Mouse (Mus musculus) intestine, embryonic 14.5 days (tissue): ENCODE data around the gene Igfbp7. TPM values are rescaled to one million over a fixed set of nuclear protein-coding genes. Genes with fewer than 3 reads are reported as not detected.

Experiments
- ATAC-seq: fragments of 200-750 bp; cut with Nextera tagmentation; replicated peaks from 2 replicates; pipeline ENCODE4 v1.8.0; 2017; ENCODE audit warnings: low read depth, moderate number of reproducible peaks, moderate TSS enrichment, moderate library complexity; ENCODE audit not compliant: low FRiP score, low TSS enrichment
- DNase-seq: peaks from one replicate; pipeline ENCODE4 v3.0.0-alpha.2; 2018; ENCODE audit warnings: low spot score
- H3K27ac ChIP-seq: fragments of 300-500 bp; sonication (generic); 2 replicates; pipeline ENCODE4 v1.5.1; 2014; ENCODE audit warnings: low read depth, mild to moderate bottlenecking, control low read depth
- H3K27me3 ChIP-seq: fragments of 300-500 bp; sonication (generic); replicated peaks from 2 replicates; pipeline ENCODE4 v1.6.1; 2014; ENCODE audit warnings: low read length, control low read depth; ENCODE audit not compliant: control insufficient read depth, insufficient read depth
- H3K36me3 ChIP-seq: fragments of 300-500 bp; sonication (generic); 2 replicates; pipeline ENCODE4 v1.6.1; 2014; ENCODE audit warnings: low read length, control low read depth; ENCODE audit not compliant: control insufficient read depth, insufficient read depth
- H3K4me1 ChIP-seq: fragments of 300-500 bp; sonication (generic); replicated peaks from 2 replicates; pipeline ENCODE4 v1.6.1; 2014; ENCODE audit warnings: low read length, control low read depth, mixed read lengths; ENCODE audit not compliant: control insufficient read depth, insufficient read depth
- H3K4me2 ChIP-seq: fragments of 300-500 bp; sonication (generic); 2 replicates; pipeline ENCODE4 v1.6.1; 2014; ENCODE audit warnings: low read length
- H3K4me3 ChIP-seq: fragments of 300-500 bp; sonication (generic); 2 replicates; pipeline ENCODE4 v1.5.1; 2014; ENCODE audit warnings: low read depth, low read length, control low read depth, mixed read lengths
- H3K9ac ChIP-seq: fragments of 300-500 bp; sonication (generic); 2 replicates; pipeline ENCODE4 v1.6.1; 2014; ENCODE audit warnings: mild to moderate bottlenecking, low read length
- H3K9me3 ChIP-seq: fragments of 300-500 bp; sonication (generic); 2 replicates; pipeline ENCODE4 v1.6.1; 2016; ENCODE audit warnings: low read length, control low read depth; ENCODE audit not compliant: control insufficient read depth
- WGBS: fragments of 180-500 bp; shearing (Covaris S2); extraction: QIAGEN DNeasy Blood & Tissue Kit; methylation state at CpG from one replicate; pipeline ENCODE4 v1.1.7; 2014; 5-methylcytosine and 5-hydroxymethylcytosine counted together
- polyA plus RNA-seq: library from polyadenylated mRNA; unstranded; fragments of >200 nt; fragmentation: Nextera tagmentation; extraction: Ambion mirVana; gene quantifications from 2 replicates; pipeline ENCODE4 v1.2.1, GENCODE M21; 2014

Gene Igfbp7
- polyA plus RNA-seq, 1 experiment from 2014 or later = 57.9 TPM

DNA sequence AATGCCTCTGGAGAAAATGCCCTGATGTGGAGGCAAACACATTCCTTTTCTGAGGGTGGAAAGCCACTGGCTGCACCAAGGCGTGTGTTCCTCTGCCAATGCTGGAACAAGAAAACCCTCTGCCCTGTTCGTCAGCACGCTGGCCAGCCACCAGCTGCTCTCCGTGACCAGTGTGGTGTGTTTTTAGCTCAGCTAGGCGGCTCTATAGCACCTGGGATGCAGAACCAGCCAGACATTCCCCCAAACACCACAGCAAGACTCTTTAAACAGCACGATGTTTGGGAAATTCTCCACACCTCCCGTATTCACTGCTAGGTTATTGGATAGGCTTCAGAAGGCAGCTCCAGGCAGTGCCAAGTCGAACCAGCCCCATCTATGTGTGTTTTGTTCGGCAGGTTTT is 25.7 kb upstream of the Igfbp7 start:
- ATAC-seq (no peak), DNase-seq (no peak)
- no peak overlapping the region for H3K4me2 ChIP-seq
- H3K9me3 ChIP-seq = no peaks in the 10 kb centered on the region
- 0 out of 2 replicates have a peak, but pooled peaks cover 2% of the 10 kb centered on the region for H3K4me1 ChIP-seq
- H3K4me3 ChIP-seq = no peak overlapping the region
- no peak overlapping the region for H3K27ac ChIP-seq
- no peaks in the 10 kb centered on the region for H3K27me3 ChIP-seq
- no peaks in the 10 kb centered on the region for H3K36me3 ChIP-seq
- no peak overlapping the region for H3K9ac ChIP-seq
- WGBS = 50% methylated on average over 9 of the region's 9 CpGs

DNA sequence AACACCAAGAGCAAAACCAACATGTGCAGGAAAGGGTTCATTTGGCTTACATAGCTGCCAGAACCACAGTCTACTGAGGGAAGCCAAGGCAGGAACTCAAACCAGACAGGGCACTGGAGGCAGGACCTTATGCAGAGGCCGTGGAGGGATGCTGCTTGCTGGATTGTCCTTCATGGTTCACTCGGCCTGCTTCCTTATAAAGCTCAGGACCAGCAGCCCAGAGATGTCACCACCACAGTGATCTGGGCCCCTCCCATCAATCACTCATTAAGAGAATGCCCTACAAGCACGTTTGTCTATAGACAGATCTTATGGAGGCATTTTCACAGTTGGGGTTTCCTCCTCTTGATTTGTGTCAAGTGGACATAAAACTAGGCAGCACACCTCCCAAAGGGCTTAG is 25.3 kb upstream of the Igfbp7 start:
- 59% methylated on average over 3 of the region's 3 CpGs for WGBS
- Histone ChIP-seq H3K36me3 (no peaks in the 10 kb centered on the region), H3K27ac (no peak overlapping the region), H3K9ac (no peak overlapping the region), H3K4me1 (0 out of 2 replicates have a peak, but pooled peaks cover 2% of the 10 kb centered on the region), H3K4me2 (no peak overlapping the region), H3K4me3 (no peak overlapping the region), H3K9me3 (no peaks in the 10 kb centered on the region), H3K27me3 (no peaks in the 10 kb centered on the region)
- ATAC-seq = no peak
- no peak for DNase-seq

DNA sequence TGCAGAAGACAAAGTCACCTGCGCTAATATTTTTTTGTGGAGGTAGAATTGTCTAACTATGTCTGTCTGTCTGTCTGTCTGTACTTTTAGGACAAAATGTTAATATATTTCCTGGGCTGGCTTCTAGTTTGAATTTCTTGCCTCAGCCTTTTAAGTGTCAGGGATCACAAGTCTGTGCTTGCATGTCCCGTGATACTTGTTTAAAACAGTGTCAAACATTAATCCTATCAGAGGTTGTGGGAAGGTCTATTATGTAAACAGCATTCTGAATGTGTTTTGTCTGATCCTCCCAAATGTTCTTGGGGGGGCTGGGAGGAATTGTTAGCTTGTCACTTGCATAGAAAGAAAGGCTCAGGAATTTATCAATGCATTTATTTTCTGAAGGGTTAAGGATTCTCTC is 24.6 kb upstream of the Igfbp7 start:
- H3K27me3 ChIP-seq = no peaks in the 10 kb centered on the region
- no peak for DNase-seq
- 0 out of 2 replicates have a peak, but pooled peaks cover 2% of the 10 kb centered on the region for H3K4me1 ChIP-seq
- H3K4me2 ChIP-seq = no peak overlapping the region
- no peaks in the 10 kb centered on the region for H3K36me3 ChIP-seq
- H3K9me3 ChIP-seq = no peaks in the 10 kb centered on the region
- WGBS = 61% methylated on average over 2 of the region's 2 CpGs
- H3K9ac ChIP-seq = no peak overlapping the region
- no peak overlapping the region for H3K27ac ChIP-seq
- ATAC-seq = no peak
- H3K4me3 ChIP-seq = no peak overlapping the region

DNA sequence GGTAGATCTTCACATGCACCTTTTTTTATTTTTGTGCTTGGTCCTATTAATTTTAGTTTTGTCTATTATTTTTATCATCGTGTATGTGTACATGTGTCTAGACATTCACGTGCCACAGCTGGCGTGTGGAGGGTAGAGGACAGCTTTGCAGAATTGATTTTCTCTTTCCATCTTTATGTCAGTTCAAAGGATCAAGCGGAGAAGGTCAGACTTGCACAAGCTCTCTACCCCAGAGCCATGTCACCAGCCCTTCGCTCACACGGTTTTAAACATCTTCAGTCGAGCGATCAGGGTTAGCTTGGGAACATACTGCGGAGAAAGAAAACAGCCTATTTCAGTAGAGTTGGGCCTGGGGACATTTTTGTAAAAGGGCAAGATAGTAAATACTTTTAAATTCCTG is 23.2 kb upstream of the Igfbp7 start:
- Histone ChIP-seq H3K27me3 (no peaks in the 10 kb centered on the region), H3K4me1 (0 out of 2 replicates have a peak, but pooled peaks cover 2% of the 10 kb centered on the region), H3K9me3 (no peaks in the 10 kb centered on the region), H3K27ac (no peak overlapping the region), H3K4me3 (no peak overlapping the region), H3K36me3 (no peaks in the 10 kb centered on the region), H3K9ac (no peak overlapping the region), H3K4me2 (no peak overlapping the region)
- DNase-seq (no peak), ATAC-seq (no peak)
- WGBS = 78% methylated on average over 9 of the region's 9 CpGs

DNA sequence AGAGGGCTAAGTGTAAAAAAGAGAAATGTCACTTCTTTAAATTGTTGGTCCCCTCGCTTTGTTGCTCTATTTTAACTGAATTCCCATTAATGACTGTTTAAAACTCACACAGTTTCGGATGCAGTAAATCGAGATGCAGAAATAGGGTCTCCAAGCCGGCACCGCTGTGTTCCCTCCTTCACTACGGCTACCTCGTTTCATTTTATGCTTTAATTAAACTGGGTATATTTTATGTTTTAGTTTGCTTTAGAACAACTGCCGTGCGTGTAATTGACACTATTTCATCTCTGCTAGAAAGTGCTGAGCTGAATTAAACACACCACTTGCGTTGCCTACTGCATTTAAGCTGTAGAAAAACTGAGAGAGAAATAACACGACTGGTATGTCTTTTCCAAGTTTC is 22.6 kb upstream of the Igfbp7 start:
- WGBS = 81% methylated on average over 11 of the region's 11 CpGs

DNA sequence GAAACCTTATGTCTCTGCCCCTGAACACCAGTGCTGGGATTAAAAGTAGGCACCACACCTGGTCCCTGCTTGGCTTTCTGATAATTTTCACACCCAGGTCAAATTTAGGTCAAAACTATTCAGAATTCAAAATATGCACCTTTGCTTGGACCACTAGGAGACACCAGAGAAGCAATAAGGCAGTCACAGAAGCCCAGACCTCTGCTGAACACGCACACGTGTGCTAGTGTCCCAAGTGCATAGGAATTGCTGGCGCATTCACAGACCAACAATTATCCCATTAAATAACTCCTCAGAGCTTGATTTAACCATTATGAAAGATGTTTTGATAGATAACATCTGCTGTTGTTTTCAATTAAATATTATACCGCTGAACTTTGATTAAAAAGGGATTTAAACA is 22.2 kb upstream of the Igfbp7 start:
- Histone ChIP-seq H3K36me3 (no peaks in the 10 kb centered on the region), H3K9ac (no peak overlapping the region), H3K27ac (no peak overlapping the region), H3K27me3 (no peaks in the 10 kb centered on the region), H3K4me3 (no peak overlapping the region), H3K4me2 (no peak overlapping the region), H3K9me3 (no peaks in the 10 kb centered on the region), H3K4me1 (0 out of 2 replicates have a peak, but pooled peaks cover 2% of the 10 kb centered on the region)
- ATAC-seq (no peak), DNase-seq (peak; percentile 23)
- 84% methylated on average over 4 of the region's 4 CpGs for WGBS

More for the DNA sequence above, 22.6 kb upstream of the Igfbp7 start:
- Histone ChIP-seq H3K4me1 (0 out of 2 replicates have a peak, but pooled peaks cover 2% of the 10 kb centered on the region), H3K27me3 (no peaks in the 10 kb centered on the region), H3K9ac (no peak overlapping the region), H3K4me3 (no peak overlapping the region), H3K9me3 (no peaks in the 10 kb centered on the region), H3K27ac (no peak overlapping the region), H3K4me2 (no peak overlapping the region), H3K36me3 (no peaks in the 10 kb centered on the region)
- DNase-seq = no peak
- ATAC-seq = no peak

DNA sequence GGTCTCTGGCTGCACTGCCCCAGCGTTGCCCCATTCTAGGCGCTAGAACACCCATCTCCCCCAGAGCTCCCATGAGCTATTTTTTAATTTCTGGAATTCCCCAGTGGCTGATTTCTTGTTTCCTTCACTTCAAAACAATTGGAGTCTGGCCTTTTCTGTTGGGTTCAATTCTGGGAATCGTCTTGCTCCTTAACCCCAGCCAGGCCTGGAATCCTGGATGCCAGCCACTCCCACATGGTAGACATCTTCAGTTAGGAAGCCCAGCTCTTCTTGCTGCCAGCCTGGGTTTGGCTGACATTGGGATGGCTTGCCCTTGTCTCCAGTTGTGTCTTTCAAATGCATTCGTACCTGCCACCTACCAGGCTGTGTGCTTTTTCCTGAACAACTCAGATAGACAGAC is 20.7 kb upstream of the Igfbp7 start:
- Histone ChIP-seq H3K4me2 (no peak overlapping the region), H3K9me3 (no peaks in the 10 kb centered on the region), H3K27ac (no peak overlapping the region), H3K27me3 (no peaks in the 10 kb centered on the region), H3K4me1 (0 out of 2 replicates have a peak, but pooled peaks cover 2% of the 10 kb centered on the region), H3K36me3 (no peaks in the 10 kb centered on the region), H3K9ac (no peak overlapping the region), H3K4me3 (no peak overlapping the region)
- ATAC-seq (no peak), DNase-seq (peak; percentile 25)
- WGBS = 73% methylated on average over 4 of the region's 4 CpGs

DNA sequence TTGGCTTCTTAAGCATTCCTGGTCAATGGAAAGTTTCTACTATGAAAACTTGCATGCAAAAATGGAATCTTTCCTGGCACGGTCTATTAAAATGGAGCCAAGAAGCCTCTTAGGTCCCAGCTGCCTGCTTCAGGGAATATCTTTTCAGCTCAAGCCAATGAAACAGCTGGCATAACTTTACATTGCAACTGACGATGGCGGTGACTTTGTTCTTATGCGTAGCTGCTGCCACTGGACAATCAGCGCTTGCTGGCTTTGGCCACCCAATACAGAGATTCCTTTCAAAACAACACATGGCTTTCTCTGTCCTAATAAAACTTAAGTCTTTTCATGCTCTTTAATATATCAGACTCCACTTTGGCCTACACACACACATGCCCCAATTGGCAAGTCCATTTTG is 20.1 kb upstream of the Igfbp7 start:
- Histone ChIP-seq H3K36me3 (no peaks in the 10 kb centered on the region), H3K27ac (no peak overlapping the region), H3K27me3 (no peaks in the 10 kb centered on the region), H3K4me1 (0 out of 2 replicates have a peak, but pooled peaks cover 2% of the 10 kb centered on the region), H3K9ac (no peak overlapping the region), H3K4me3 (no peak overlapping the region), H3K4me2 (no peak overlapping the region), H3K9me3 (no peaks in the 10 kb centered on the region)
- no peak for ATAC-seq
- WGBS = 89% methylated on average over 5 of the region's 5 CpGs
- DNase-seq = peak; percentile 2

DNA sequence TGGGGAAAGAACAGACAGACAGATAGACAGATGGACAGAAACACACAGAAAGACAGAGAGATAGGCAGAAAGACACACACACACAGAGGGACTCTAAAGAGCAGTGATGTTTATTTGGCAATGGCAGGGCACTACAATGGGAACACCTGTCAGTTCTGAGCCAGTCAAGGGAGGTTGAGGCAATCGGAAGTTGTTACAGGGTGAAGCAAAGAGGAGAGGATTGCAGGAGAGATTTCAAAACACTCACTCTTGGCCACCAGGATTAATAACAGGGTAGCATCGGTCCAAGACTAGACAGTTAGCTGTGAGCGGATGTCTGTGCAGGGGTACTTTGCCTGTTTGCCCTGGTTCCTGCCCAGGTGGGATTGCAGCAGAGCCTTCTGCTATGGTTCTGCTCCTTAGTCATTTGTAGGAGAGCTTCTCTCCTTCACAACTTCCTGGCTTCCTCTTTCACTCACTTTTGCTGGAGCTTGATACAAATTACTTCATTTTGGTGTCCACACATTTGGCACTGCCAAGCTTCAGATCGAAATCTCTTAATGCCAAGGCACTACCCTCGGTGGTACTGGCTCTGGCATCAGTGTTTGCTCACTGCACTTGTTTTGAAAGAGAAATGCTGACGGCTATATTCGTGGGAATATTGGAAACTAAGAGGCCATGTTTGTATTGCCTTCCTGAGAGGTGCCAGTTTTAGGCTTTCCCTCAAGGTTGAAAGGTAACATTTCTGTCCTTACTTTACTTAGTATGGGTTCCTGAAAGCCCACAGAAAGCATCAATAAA is 18.1 kb upstream of the Igfbp7 start:
- ATAC-seq (no peak), DNase-seq (peak; percentile 34)
- H3K27me3 ChIP-seq = no peaks in the 10 kb centered on the region
- H3K4me2 ChIP-seq = no peak overlapping the region
- H3K9me3 ChIP-seq = no peaks in the 10 kb centered on the region
- no peak overlapping the region for H3K27ac ChIP-seq
- WGBS = 82% methylated on average over 7 of the region's 7 CpGs
- H3K4me1 ChIP-seq = 0 out of 2 replicates have a peak, but pooled peaks cover 2% of the 10 kb centered on the region
- no peak overlapping the region for H3K4me3 ChIP-seq
- no peaks in the 10 kb centered on the region for H3K36me3 ChIP-seq
- H3K9ac ChIP-seq = no peak overlapping the region
